Mouse (Mus musculus) macrophage (primary cell): ENCODE measurements around the gene Hpse2. TPM values are rescaled to one million over a fixed set of nuclear protein-coding genes. Genes with fewer than 3 reads are reported as not detected.
A peak's percentile ranks its signal among the peaks of the same experiment; 100 is the strongest.

Experiments
- H3K27ac ChIP-seq: fragments of 350-480 bp; formaldehyde crosslinking; 2 replicates; pipeline ENCODE4 v1.9.0; 2021
- H3K36me3 ChIP-seq: fragments of 350-480 bp; formaldehyde crosslinking; 2 replicates; pipeline ENCODE4 v1.9.0; 2021; ENCODE audit errors: inconsistent target
- H3K4me3 ChIP-seq: fragments of 350-480 bp; formaldehyde crosslinking; 2 replicates; pipeline ENCODE4 v1.9.0; 2021; ENCODE audit errors: inconsistent target
- H3K79me2 ChIP-seq: fragments of 350-480 bp; formaldehyde crosslinking; 2 replicates; pipeline ENCODE4 v1.9.0; 2021; ENCODE audit errors: inconsistent target
- WGBS: methylation state at CpG from one replicate; pipeline ENCODE4 v1.1.7; 2026; ENCODE audit warnings: inconsistent platforms; ENCODE audit not compliant: missing documents; 5-methylcytosine and 5-hydroxymethylcytosine counted together
- polyA plus RNA-seq: library from polyadenylated mRNA; stranded (reverse); fragments of 250-400 nt; gene quantifications from 3 replicates; pipeline ENCODE4 v1.2.4, GENCODE M21; 2018; ENCODE audit warnings: inconsistent platforms

Gene Hpse2
- polyA plus RNA-seq, 1 experiment from 2014 or later: not detected

DNA sequence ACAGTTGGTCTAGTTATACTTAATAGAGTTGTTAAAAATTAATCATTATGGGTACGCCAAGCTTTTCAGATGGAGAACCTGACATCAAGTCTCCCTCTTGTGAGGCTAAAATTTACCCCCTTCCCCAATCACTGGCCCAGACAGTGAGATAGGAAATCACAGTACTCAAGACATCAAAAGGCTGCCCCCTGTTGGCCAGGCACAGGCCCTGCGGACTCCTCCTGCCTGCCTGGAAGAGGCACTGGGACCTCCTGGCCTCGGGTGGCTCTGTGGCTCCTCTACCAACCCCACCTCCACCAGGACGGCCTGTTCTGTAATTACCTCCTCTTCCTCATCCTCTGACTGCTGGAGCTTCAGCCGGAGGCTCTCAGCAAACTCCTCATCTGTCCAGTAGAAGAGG is 610.4 kb downstream of the Hpse2 start:
- no peak overlapping the region for H3K27ac ChIP-seq
- WGBS: 83% methylated on average over 5 of the region's 5 CpGs
- no peak overlapping the region for H3K4me3 ChIP-seq
- H3K36me3 ChIP-seq: peaks cover 7% of the 10 kb centered on the region; the same call in 1 of the 2 replicates
- H3K79me2 ChIP-seq: no peaks in the 10 kb centered on the region

DNA sequence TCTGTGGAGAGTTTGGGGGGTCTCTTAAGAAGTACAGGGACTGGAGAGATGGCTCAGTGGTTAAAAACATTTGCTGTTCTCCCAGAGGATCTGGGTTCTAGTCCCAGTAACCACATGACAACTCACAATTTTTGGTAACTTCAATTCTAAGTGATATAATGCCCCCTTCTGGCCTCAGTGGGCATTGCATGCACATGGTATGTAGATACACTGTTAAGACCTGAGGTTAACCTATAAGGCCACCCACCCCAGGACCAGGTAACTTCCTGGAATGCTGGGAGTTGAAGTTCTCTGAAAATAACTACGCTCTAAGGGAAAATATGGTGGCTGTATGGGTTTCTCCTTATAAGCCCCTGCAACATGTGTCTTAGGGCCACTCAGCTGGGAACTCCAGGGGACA is 611.3 kb downstream of the Hpse2 start:
- Histone ChIP-seq H3K36me3 (peaks cover 7% of the 10 kb centered on the region; the same call in 1 of the 2 replicates), H3K27ac (no peak overlapping the region), H3K79me2 (no peaks in the 10 kb centered on the region), H3K4me3 (no peak overlapping the region)
- WGBS: 100% methylated on average over 1 of the region's 1 CpGs

DNA sequence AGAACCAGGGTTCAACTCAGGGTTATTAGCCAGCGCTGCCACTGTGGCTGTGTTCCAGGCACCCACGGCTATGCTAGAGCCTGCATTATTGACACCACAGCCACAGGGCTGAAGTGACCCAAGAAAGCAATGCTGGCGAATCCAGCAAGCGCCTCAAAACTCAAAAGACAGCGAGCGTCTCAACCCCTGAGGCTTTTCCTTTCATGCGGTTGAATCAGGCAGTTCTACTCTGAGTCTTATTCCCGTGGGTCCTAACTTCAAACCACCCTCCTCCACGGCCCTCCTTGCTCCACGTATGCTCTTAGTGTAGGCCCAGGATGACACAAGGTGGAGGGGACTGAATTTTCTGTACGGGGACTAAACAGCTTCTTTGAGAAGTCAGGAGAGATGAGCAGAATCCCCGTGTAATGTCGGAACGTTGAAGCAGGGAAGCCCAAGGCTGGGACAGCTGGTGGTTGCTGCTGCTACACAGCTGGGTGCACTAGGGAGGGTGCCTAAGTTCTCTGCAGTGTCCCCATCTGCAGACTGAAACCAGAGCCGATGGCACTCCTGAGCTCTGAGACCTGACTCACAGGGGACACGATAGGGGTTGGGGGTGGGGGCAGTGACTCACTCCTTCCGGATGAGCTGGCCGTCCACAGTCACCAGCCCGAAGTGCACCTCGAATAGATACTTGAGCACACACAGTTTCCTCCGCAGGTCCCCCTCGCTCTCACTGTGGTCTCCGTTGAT is 617.8 kb downstream of the Hpse2 start:
- Histone ChIP-seq H3K79me2 (no peaks in the 10 kb centered on the region), H3K4me3 (no peak overlapping the region), H3K36me3 (peaks cover 59% of the 10 kb centered on the region), H3K27ac (no peak overlapping the region)
- 87% methylated on average over 20 of the region's 23 CpGs for WGBS

DNA sequence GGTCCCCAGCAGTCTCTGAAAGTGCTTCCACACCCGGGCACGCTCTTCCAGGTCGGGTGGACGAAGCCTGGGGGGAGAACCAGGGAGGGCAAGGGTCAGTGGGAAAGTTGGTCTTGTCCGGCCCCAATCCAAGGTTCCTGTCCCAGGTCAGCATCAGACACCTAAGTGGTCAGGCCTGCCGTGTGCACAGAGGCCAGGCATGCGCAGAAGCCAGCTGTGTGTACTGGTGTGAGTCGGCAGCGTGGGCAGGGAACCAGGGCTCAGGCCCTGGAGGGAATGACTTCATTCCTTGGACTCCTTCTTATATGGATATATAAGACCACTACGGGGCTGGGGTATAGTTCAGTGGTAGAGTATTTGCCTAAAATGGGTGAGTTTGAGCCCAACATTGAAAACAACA is 618.5 kb downstream of the Hpse2 start:
- Histone ChIP-seq H3K79me2 (no peaks in the 10 kb centered on the region), H3K36me3 (peaks cover 65% of the 10 kb centered on the region), H3K27ac (no peak overlapping the region), H3K4me3 (no peak overlapping the region)
- 97% methylated on average over 9 of the region's 10 CpGs for WGBS

DNA sequence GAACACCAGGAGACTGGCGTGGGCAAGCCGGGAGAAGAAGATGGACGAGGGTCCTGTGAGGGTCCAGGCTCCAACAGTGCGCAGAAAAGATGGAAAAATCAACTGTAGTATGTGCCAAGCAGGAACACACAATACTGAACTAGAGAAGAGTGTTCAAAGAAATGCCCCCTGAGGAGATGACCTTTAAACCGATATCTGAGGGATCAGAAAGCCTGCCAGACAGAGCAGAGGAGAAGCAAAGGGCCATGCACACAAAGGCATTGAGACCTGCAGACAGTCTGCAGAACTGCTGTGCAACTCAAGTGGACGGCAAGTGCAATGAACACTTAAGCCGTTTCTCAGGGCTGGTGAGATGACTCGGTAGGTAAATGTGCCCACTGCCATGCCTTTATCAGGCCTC is 620.8 kb downstream of the Hpse2 start:
- Histone ChIP-seq H3K36me3 (peaks cover 75% of the 10 kb centered on the region), H3K27ac (no peak overlapping the region), H3K79me2 (no peaks in the 10 kb centered on the region), H3K4me3 (no peak overlapping the region)
- WGBS: 94% methylated on average over 8 of the region's 8 CpGs

DNA sequence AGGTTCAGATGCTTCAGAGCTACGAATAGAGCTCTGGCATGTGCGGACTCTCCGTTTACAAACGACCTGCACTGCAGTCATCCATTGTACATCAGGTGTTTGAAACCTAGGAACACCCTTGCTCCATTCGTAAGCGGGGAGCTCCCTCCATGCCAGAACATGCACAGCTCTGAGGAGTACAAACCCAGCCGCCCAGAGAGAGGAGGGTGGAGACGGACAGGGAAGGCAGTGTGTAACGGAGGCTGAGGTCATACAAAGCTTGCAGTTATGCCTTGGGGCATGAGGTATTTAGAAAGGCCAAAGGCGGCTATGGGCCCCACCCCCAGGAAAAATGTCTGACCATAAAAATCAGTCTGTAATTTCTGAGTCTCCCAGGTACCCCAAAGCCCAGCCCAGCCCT is 623.8 kb downstream of the Hpse2 start:
- H3K27ac ChIP-seq: no peak overlapping the region
- no peak overlapping the region for H3K4me3 ChIP-seq
- peaks cover 78% of the 10 kb centered on the region for H3K36me3 ChIP-seq
- 95% methylated on average over 10 of the region's 10 CpGs for WGBS
- no peaks in the 10 kb centered on the region for H3K79me2 ChIP-seq

DNA sequence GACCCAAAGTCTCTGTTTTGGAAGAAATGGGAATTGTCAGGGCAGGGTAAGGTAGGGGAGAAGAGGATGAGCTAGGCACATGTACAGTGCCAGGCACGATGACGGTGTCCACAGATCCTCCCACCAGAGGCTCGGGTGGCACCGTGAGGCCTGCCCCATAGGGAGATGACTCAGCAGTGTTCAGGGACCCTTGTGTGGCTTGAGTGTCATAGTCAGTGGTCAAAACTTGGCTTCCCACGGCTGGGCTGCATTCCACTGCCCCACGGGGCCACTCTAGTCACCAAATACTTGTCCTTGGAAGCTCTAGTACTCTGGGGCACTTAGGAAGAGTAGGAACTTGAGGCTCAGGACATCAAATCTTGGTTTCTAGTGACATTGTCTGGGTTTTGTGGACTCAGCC is 631.5 kb downstream of the Hpse2 start:
- no peak overlapping the region for H3K27ac ChIP-seq
- 47% methylated on average over 6 of the region's 6 CpGs for WGBS
- H3K79me2 ChIP-seq: no peaks in the 10 kb centered on the region
- H3K36me3 ChIP-seq: peaks cover 22% of the 10 kb centered on the region; the same call in 1 of the 2 replicates
- no peak overlapping the region for H3K4me3 ChIP-seq

DNA sequence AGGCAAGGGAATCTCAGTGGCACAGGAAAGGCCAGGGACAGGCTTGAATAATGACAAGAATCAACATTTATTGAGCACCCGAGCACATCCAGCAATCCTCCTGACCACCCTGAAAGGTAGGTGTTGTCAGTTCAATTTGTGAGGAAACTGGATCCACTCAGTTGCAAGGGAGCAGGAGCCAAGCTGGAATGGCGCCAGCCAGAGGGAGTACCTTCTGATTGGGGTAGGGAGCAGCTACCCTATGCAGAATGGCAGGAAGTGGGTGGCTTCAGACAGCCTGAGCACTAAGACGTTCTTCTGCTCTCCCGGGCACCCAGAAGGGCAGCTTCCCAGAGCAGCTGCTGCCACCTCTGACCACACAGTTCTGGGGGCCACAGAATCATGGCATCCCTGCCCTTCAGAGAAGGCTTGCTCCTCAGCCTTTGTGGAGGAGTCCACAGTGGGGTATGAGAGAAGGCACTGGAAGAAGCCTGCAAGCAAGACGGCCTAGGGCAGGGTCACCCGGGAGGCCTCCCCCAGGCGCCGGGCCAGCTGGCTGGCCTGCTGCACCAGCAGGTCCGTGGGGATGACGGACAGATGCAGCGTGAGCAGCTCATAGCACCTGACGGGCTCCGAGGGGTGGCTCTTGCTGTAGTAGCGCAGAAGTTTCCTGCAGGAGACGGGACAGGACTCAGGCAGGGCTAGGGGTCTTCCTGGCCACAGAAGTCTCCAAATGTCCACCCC is 632.8 kb downstream of the Hpse2 start:
- Histone ChIP-seq H3K36me3 (peaks cover 9% of the 10 kb centered on the region; the same call in 1 of the 2 replicates), H3K4me3 (no peak overlapping the region), H3K27ac (no peak overlapping the region), H3K79me2 (no peaks in the 10 kb centered on the region)
- WGBS: 73% methylated on average over 14 of the region's 15 CpGs

DNA sequence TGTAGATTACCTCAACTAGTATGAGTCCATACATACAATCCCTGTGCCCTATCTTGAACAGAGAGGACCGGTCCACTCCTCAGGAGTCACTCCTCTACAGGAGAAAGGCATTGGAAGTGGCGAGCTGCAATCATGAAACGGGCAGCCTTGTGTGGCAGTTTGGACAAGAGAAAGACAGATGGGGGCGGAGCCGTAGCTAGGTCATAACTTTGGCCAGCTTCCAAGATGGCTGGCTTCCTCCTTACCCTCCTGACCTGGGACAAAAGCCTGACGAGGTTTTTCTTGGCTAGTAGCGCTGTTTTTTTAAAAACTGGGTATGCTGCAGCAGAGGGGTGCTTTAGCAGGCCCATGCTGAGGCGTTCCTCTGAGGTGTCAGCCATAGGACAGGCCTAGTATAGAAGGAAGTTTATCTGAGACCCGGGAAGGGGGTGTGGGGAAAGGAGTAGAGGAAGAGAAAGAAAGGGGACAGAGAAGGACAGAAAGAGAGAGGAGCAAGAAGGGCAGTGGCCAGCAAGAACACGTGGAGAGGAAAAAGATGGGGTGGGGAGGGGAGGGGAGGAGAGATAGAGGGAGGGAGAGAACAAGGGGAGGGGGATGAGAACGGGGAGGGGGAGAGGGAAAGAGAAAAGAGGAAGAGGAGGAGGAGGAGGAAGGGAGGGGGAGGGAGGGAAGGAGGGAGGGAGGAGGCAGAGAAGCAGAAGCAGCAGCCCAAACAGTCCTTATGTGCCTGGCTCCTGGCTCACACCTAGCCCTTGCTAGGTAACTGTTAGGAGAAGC is 634.8 kb downstream of the Hpse2 start:
- Histone ChIP-seq H3K36me3 (no peaks in the 10 kb centered on the region; the same call in 1 of the 2 replicates), H3K79me2 (no peaks in the 10 kb centered on the region), H3K4me3 (peak overlapping the region; percentile 24; the same call in 1 of the 2 replicates), H3K27ac (peak overlapping the region; percentile 88)
- WGBS: 5% methylated on average over 9 of the region's 11 CpGs

DNA sequence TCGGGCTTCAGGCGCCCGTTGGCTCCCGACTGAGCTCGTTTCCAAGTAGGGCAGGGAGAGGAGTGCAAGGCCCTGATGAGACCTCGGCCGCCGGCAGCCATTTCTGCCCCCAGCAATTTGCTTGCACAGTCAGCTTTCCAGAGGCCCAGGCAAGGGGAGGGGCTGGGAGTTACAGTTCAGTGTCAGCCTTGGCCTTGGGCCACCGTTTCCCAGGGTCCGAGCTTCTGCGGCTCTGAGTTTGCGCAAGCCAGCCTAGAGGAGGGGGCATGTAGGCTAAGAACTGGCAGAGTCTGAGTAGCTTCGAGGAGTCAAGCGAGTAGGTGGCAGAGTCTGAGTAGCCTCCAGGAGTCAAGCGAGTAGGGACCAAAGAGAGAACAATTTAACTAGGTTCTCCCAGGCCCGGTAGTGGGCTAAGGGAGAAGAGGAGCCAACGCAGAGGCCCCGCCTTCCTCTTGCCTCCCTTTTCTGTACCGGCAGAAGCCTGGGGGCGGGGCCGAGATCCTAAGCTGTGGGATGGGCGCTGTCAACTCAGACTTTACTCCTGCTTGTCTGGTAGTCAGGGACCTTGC is 635.7 kb downstream of the Hpse2 start, which contains the start of gene Pyroxd2:
TSS of gene Pyroxd2 (minus strand) at position 413 of the 569 bp plus-strand sequence.
- Histone ChIP-seq H3K36me3 (no peaks in the 10 kb centered on the region), H3K4me3 (peak within 1 kb of the TSS; percentile 24), H3K27ac (peak within 1 kb of the TSS; percentile 88), H3K79me2 (no peaks in the 10 kb centered on the region)
- 25% methylated on average over 22 of the region's 22 CpGs for WGBS

DNA sequence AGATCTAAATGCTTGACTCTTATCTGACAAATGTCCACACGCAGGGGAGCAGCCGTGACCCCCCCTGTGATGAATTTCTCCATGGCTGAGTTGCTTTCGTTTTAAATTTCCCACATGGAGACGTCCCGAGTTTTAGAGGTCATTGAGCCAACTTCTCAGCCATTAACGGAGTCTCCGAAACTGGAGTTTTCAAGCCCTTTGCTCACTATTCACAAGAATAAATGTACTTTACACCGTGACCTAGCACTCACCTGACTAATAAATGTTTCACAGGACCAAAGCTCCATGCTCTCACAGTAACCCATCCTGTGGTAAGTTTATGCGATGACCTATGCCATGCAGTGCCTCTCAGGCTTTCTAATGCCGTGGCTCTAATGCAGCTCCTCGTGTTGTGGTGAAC is 638.0 kb downstream of the Hpse2 start:
- Histone ChIP-seq H3K27ac (no peak overlapping the region), H3K79me2 (no peaks in the 10 kb centered on the region), H3K4me3 (no peak overlapping the region), H3K36me3 (no peaks in the 10 kb centered on the region)
- WGBS: 91% methylated on average over 11 of the region's 11 CpGs

DNA sequence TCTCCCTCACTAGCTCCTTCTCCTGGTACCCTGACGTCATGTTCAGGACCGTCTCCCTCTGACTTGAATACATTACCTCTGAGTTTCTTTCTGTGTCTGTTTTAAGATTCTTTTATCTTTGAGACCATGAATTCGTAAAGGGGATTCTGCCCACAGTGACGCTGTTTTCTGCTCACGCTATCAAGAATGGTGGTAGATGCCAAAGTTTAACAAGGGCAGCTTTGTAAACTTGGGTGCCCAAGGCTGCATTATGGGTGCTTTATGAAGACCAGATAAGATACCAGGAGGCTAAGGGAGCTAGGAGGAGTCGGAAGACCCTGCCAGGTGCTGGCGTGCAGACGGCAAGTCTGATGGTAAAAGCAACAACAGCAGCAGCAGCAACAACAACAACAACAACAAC is 641.5 kb downstream of the Hpse2 start:
- H3K79me2 ChIP-seq: no peaks in the 10 kb centered on the region
- no peak overlapping the region for H3K4me3 ChIP-seq
- no peaks in the 10 kb centered on the region for H3K36me3 ChIP-seq
- H3K27ac ChIP-seq: no peak overlapping the region
- WGBS: 96% methylated on average over 8 of the region's 8 CpGs

DNA sequence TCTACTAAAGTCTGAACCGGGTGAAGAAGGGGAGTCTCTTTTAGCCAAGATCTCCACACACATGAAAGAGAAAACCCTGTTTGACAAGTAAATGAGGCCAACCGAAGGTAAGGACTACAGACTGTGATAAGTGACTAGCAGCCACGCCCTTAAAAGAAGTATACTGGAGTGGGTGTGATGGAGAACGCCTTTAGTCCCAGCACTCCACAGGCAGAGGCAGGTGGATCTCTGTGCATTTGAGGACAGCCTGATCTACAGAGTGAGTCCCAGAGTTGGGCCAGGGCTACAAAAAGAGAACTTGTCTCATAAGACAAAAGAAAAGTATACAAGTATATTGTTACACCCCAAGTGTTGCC is 642.3 kb downstream of the Hpse2 start:
- 95% methylated on average over 4 of the region's 4 CpGs for WGBS
- Histone ChIP-seq H3K4me3 (no peak overlapping the region), H3K36me3 (no peaks in the 10 kb centered on the region), H3K27ac (no peak overlapping the region), H3K79me2 (no peaks in the 10 kb centered on the region)

DNA sequence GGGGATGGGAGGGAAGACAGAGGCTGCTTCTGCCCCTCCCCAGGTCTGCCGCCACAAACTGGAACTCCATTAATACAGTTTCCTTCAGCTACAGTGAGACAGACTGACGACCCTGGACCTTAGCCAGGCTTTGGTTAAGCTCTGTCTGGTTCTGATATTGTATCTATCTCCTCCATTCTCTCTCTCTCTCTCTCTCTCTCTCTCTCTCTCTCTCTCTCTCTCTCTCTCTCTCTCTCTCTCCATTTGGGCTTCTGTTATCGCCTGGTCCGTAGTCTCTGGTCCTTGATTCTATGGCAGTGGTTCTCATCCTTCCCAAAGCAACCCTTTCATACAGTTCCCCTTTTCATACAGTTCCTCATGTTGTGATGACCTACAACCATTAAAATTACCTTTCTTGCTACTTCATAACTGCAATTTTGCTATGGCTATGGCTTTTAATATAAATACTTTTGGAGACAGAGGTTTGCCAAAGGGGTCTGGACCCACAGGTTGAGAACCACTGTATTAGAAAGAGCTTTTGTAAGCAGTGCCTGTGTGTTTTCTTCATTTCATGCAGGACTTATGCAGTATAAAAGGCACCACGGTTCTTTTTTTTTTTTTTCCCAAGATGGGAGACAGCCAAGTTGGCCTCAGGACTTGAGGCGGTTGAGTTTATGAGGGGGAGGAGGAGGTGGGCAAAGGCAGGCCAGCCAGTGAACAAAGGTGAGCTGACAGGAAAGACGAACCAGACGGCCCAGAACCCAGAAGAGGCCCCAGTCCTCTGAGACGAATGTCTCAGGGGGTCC is 642.9 kb downstream of the Hpse2 start:
- Histone ChIP-seq H3K79me2 (no peaks in the 10 kb centered on the region), H3K36me3 (no peaks in the 10 kb centered on the region), H3K4me3 (no peak overlapping the region), H3K27ac (no peak overlapping the region)
- 66% methylated on average over 7 of the region's 9 CpGs for WGBS
